Mouse (Mus musculus) embryonic facial prominence, embryonic 12.5 days (tissue): ENCODE results near the gene Ikzf2. TPM values are rescaled to one million over a fixed set of nuclear protein-coding genes. Genes with fewer than 3 reads are reported as not detected.

Experiments
- ATAC-seq: fragments of 200-750 bp; cut with Nextera tagmentation; 2 replicates; pipeline ENCODE4 v1.8.0; 2017; ENCODE audit not compliant: insufficient number of reproducible peaks, insufficient read depth, low FRiP score, low TSS enrichment
- H3K27ac ChIP-seq: fragments of 300-500 bp; sonication (generic); 2 replicates; pipeline ENCODE4 v1.5.1; 2016; ENCODE audit warnings: mild to moderate bottlenecking
- H3K27me3 ChIP-seq: fragments of 300-500 bp; sonication (generic); 2 replicates; pipeline ENCODE4 v1.6.1; 2016; ENCODE audit warnings: mild to moderate bottlenecking, moderate library complexity
- H3K36me3 ChIP-seq: fragments of 300-500 bp; sonication (generic); 2 replicates; pipeline ENCODE4 v1.6.1; 2016; ENCODE audit warnings: mild to moderate bottlenecking
- H3K4me1 ChIP-seq: fragments of 300-500 bp; sonication (generic); 2 replicates; pipeline ENCODE4 v1.6.1; 2016
- H3K4me2 ChIP-seq: fragments of 300-500 bp; sonication (generic); replicated peaks from 2 replicates; pipeline ENCODE4 v1.6.1; 2016; ENCODE audit warnings: mild to moderate bottlenecking, moderate library complexity
- H3K4me3 ChIP-seq: fragments of 300-500 bp; sonication (generic); 2 replicates; pipeline ENCODE4 v1.5.1; 2016; ENCODE audit warnings: mild to moderate bottlenecking
- H3K9ac ChIP-seq: fragments of 300-500 bp; sonication (generic); 2 replicates; pipeline ENCODE4 v1.6.1; 2016; ENCODE audit warnings: mild to moderate bottlenecking, moderate library complexity
- H3K9me3 ChIP-seq: fragments of 300-500 bp; sonication (generic); 2 replicates; pipeline ENCODE4 v1.6.1; 2016; ENCODE audit warnings: mild to moderate bottlenecking, moderate library complexity
- WGBS: fragments of 180-500 bp; shearing (Covaris S2); methylation state at CpG from one replicate; pipeline ENCODE4 v1.1.7; 2016; 5-methylcytosine and 5-hydroxymethylcytosine counted together
- polyA plus RNA-seq: library from polyadenylated mRNA; unstranded; fragments of >200 nt; fragmentation: Nextera tagmentation; extraction: Ambion mirVana; gene quantifications from 2 replicates; pipeline ENCODE4 v1.2.1, GENCODE M21; 2016

The Ikzf2 gene
- polyA plus RNA-seq, 1 experiment from 2014 or later: 8.5 TPM

- Histone ChIP-seq H3K27me3 (no peaks in the 10 kb centered on the region), H3K9ac (no peak overlapping the region), H3K27ac (no peak overlapping the region), H3K9me3 (no peaks in the 10 kb centered on the region), H3K4me1 (no peaks in the 10 kb centered on the region; the same call in 1 of the 2 replicates), H3K4me3 (no peak overlapping the region), H3K4me2 (no peak overlapping the region), H3K36me3 (no peaks in the 10 kb centered on the region)
- 69% methylated on average over 6 of the region's 6 CpGs for WGBS
- no peak for ATAC-seq
Measured at GRCm38 (mm10) chr1:69630508-69630907, 56.5 kb downstream of the Ikzf2 start.

- 66% methylated on average over 8 of the region's 8 CpGs for WGBS
Measured at GRCm38 (mm10) chr1:69629513-69629912, 57.5 kb downstream of the Ikzf2 start.

GRCm38 (mm10) chr1:69612076-69612475 is 75.0 kb downstream of the Ikzf2 start:
- Histone ChIP-seq H3K4me1 (peaks cover 12% of the 10 kb centered on the region; the same call in 1 of the 2 replicates), H3K4me2 (no peak overlapping the region), H3K9me3 (no peaks in the 10 kb centered on the region), H3K4me3 (no peak overlapping the region), H3K27me3 (no peaks in the 10 kb centered on the region), H3K27ac (no peak overlapping the region), H3K36me3 (no peaks in the 10 kb centered on the region), H3K9ac (no peak overlapping the region)
- no peak for ATAC-seq
- 88% methylated on average over 5 of the region's 5 CpGs for WGBS

More at GRCm38 (mm10) chr1:69629513-69629912, 57.5 kb downstream of the Ikzf2 start:
- Histone ChIP-seq H3K4me2 (no peak overlapping the region), H3K9ac (no peak overlapping the region), H3K27me3 (no peaks in the 10 kb centered on the region), H3K4me1 (no peaks in the 10 kb centered on the region; the same call in 1 of the 2 replicates), H3K36me3 (no peaks in the 10 kb centered on the region), H3K4me3 (no peak overlapping the region), H3K27ac (no peak overlapping the region), H3K9me3 (no peaks in the 10 kb centered on the region)
- no peak for ATAC-seq

GRCm38 (mm10) chr1:69611204-69611725 is 75.8 kb downstream of the Ikzf2 start:
- no peak overlapping the region for H3K4me2 ChIP-seq
- 71% methylated on average over 4 of the region's 4 CpGs for WGBS
- H3K9ac ChIP-seq: no peak overlapping the region
- no peaks in the 10 kb centered on the region for H3K27me3 ChIP-seq
- H3K36me3 ChIP-seq: no peaks in the 10 kb centered on the region
- no peak overlapping the region for H3K4me3 ChIP-seq
- H3K4me1 ChIP-seq: peaks cover 12% of the 10 kb centered on the region; the same call in 1 of the 2 replicates
- H3K27ac ChIP-seq: no peak overlapping the region
- H3K9me3 ChIP-seq: no peaks in the 10 kb centered on the region
- ATAC-seq: no peak

GRCm38 (mm10) chr1:69610791-69611190 is 76.3 kb downstream of the Ikzf2 start:
- Histone ChIP-seq H3K4me1 (peaks cover 12% of the 10 kb centered on the region; the same call in 1 of the 2 replicates), H3K36me3 (no peaks in the 10 kb centered on the region), H3K9ac (no peak overlapping the region), H3K27me3 (no peaks in the 10 kb centered on the region), H3K9me3 (no peaks in the 10 kb centered on the region), H3K4me3 (no peak overlapping the region), H3K4me2 (no peak overlapping the region), H3K27ac (no peak overlapping the region)
- no peak for ATAC-seq
- 55% methylated on average over 7 of the region's 7 CpGs for WGBS

- Histone ChIP-seq H3K9me3 (no peaks in the 10 kb centered on the region), H3K27me3 (no peaks in the 10 kb centered on the region), H3K27ac (no peak overlapping the region), H3K4me1 (peaks cover 12% of the 10 kb centered on the region; the same call in 1 of the 2 replicates), H3K4me3 (no peak overlapping the region), H3K36me3 (no peaks in the 10 kb centered on the region), H3K9ac (no peak overlapping the region), H3K4me2 (no peak overlapping the region)
- WGBS: 82% methylated on average over 5 of the region's 5 CpGs
- ATAC-seq: no peak
Measured at GRCm38 (mm10) chr1:69608846-69609245, 78.2 kb downstream of the Ikzf2 start.

GRCm38 (mm10) chr1:69606844-69607243 is 80.2 kb downstream of the Ikzf2 start:
- no peaks in the 10 kb centered on the region for H3K27me3 ChIP-seq
- H3K4me2 ChIP-seq: no peak overlapping the region
- WGBS: 87% methylated on average over 1 of the region's 1 CpGs
- H3K9ac ChIP-seq: no peak overlapping the region
- peaks cover 12% of the 10 kb centered on the region; the same call in 1 of the 2 replicates for H3K4me1 ChIP-seq
- ATAC-seq: no peak
- no peaks in the 10 kb centered on the region for H3K9me3 ChIP-seq
- no peaks in the 10 kb centered on the region for H3K36me3 ChIP-seq
- H3K27ac ChIP-seq: no peak overlapping the region
- H3K4me3 ChIP-seq: no peak overlapping the region

- WGBS: 55% methylated on average over 3 of the region's 3 CpGs
- Histone ChIP-seq H3K4me1 (0 out of 2 replicates have a peak, but pooled peaks cover 5% of the 10 kb centered on the region), H3K4me3 (no peak overlapping the region), H3K36me3 (no peaks in the 10 kb centered on the region), H3K9me3 (no peaks in the 10 kb centered on the region), H3K27ac (no peak overlapping the region), H3K9ac (no peak overlapping the region), H3K4me2 (no peak overlapping the region), H3K27me3 (no peaks in the 10 kb centered on the region)
- no peak for ATAC-seq
Measured at GRCm38 (mm10) chr1:69604213-69604612, 82.8 kb downstream of the Ikzf2 start.

GRCm38 (mm10) chr1:69600954-69601353 is 86.1 kb downstream of the Ikzf2 start:
- no peak overlapping the region for H3K4me3 ChIP-seq
- no peak overlapping the region for H3K27ac ChIP-seq
- no peak overlapping the region for H3K9ac ChIP-seq
- WGBS: 67% methylated on average over 1 of the region's 1 CpGs
- no peak overlapping the region for H3K4me2 ChIP-seq
- H3K9me3 ChIP-seq: no peaks in the 10 kb centered on the region
- H3K4me1 ChIP-seq: no peaks in the 10 kb centered on the region
- no peaks in the 10 kb centered on the region for H3K27me3 ChIP-seq
- H3K36me3 ChIP-seq: no peaks in the 10 kb centered on the region
- ATAC-seq: no peak

- Histone ChIP-seq H3K36me3 (no peaks in the 10 kb centered on the region), H3K27me3 (no peaks in the 10 kb centered on the region), H3K4me2 (no peak overlapping the region), H3K4me3 (no peak overlapping the region), H3K4me1 (no peaks in the 10 kb centered on the region), H3K27ac (no peak overlapping the region), H3K9me3 (no peaks in the 10 kb centered on the region), H3K9ac (no peak overlapping the region)
- WGBS: 92% methylated on average over 12 of the region's 12 CpGs
- ATAC-seq: no peak
Measured at GRCm38 (mm10) chr1:69599074-69599772, 87.8 kb downstream of the Ikzf2 start.

GRCm38 (mm10) chr1:69591889-69592288 is 95.2 kb downstream of the Ikzf2 start:
- ATAC-seq: no peak
- Histone ChIP-seq H3K4me1 (peaks cover 11% of the 10 kb centered on the region), H3K4me3 (no peak overlapping the region), H3K27me3 (no peaks in the 10 kb centered on the region), H3K36me3 (no peaks in the 10 kb centered on the region), H3K9ac (no peak overlapping the region), H3K4me2 (peak overlapping the region; percentile 45), H3K9me3 (no peaks in the 10 kb centered on the region), H3K27ac (no peak overlapping the region)
- 25% methylated on average over 6 of the region's 6 CpGs for WGBS

GRCm38 (mm10) chr1:69591328-69591801 is 95.7 kb downstream of the Ikzf2 start:
- Histone ChIP-seq H3K9ac (no peak overlapping the region), H3K27ac (no peak overlapping the region), H3K9me3 (no peaks in the 10 kb centered on the region), H3K36me3 (no peaks in the 10 kb centered on the region), H3K4me2 (peak overlapping the region; percentile 45), H3K4me1 (peaks cover 11% of the 10 kb centered on the region), H3K27me3 (no peaks in the 10 kb centered on the region), H3K4me3 (no peak overlapping the region)
- ATAC-seq: no peak
- WGBS: 22% methylated on average over 7 of the region's 7 CpGs
